Mouse (Mus musculus) olfactory bulb, adult 2 months (tissue): Measurements from ENCODE around the gene Pnma1. TPM values are rescaled to one million over a fixed set of nuclear protein-coding genes. Genes with fewer than 3 reads are reported as not detected.

Source experiments
- H3K27ac ChIP-seq: fragments of 200-500 bp; 2 replicates; pipeline ENCODE4 v1.5.1; 2012; ENCODE audit warnings: low read depth, low read length; ENCODE audit not compliant: insufficient read depth
- H3K4me1 ChIP-seq: fragments of 200-500 bp; 2 replicates; pipeline ENCODE4 v1.6.1; 2012; ENCODE audit warnings: low read length; ENCODE audit not compliant: control insufficient read depth, insufficient read depth
- H3K4me3 ChIP-seq: fragments of 200-500 bp; 2 replicates; pipeline ENCODE4 v1.5.1; 2012; ENCODE audit warnings: mild to moderate bottlenecking, low read depth, low read length, moderate library complexity; ENCODE audit not compliant: insufficient read depth
- CTCF ChIP-seq: fragments of 200-500 bp; IDR thresholded peaks from 2 replicates; pipeline ENCODE4 v1.5.1; 2012; ENCODE audit warnings: low read depth, mild to moderate bottlenecking, low read length, moderate library complexity; ENCODE audit not compliant: insufficient read depth
- POLR2A ChIP-seq: fragments of 200-500 bp; IDR thresholded peaks from 2 replicates; pipeline ENCODE4 v1.6.1; 2012; ENCODE audit warnings: mild to moderate bottlenecking, low read depth, low read length, moderate library complexity; ENCODE audit not compliant: insufficient read depth
- WGBS: fragments of 180-500 bp; shearing (Covaris S2); methylation state at CpG from one replicate; pipeline ENCODE4 v1.1.7; 2018; 5-methylcytosine and 5-hydroxymethylcytosine counted together
- polyA plus RNA-seq: library from polyadenylated mRNA; stranded (reverse); fragments of >200 nt; gene quantifications from 2 replicates; pipeline ENCODE4 v1.2.4, GENCODE M21; 2012; ENCODE audit warnings: low replicate concordance; ENCODE audit not compliant: missing spikeins, insufficient read depth, insufficient read length

Pnma1 gene
- polyA plus RNA-seq, 1 experiment = not detected

DNA sequence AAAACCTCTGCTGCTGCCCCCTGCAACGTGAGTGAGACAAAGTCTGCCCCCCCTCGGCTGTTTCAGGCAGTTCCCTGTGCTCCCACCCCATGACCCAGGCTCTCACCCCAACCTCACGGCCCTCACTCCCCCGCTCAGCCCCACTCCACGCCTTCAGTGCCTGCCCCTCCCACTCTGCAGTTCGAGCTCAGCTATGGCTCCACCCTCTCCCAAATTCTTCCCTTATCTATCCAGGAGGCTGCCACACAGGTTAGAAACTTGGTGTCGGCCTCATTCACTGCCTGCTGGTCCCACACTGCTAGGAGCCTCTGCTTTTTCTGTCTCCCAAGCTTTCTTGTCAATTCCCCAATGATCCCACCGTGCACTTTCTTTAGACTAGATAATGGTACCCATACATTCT lies 12.8 kb upstream of the Pnma1 start:
- H3K4me1 ChIP-seq = peaks cover 15% of the 10 kb centered on the region
- 60% methylated on average over 8 of the region's 8 CpGs for WGBS
- no peak overlapping the region for H3K27ac ChIP-seq
- no peak for TF ChIP-seq CTCF
- H3K4me3 ChIP-seq = no peak overlapping the region

DNA sequence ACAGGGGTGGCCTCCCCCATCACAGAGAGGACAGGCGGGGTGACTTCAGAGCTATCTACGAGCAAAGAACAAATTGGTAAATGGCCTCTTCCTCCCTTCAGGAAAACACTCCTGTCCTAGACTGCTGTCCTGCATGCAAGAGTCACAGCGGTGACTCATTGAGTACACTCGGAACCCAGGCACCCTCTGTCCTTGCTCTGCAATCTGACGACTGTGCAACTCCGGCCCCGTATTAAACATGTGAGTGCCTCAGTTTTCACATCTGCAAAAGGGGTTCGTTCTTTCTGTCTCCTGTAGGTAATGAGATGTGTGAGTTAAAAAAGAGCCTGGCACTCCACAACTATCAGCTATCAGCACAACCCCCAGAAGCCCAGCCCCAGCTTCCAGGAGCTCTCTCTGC lies 12.2 kb upstream of the Pnma1 start:
- H3K4me3 ChIP-seq = no peak overlapping the region
- WGBS = 84% methylated on average over 8 of the region's 8 CpGs
- H3K4me1 ChIP-seq = peaks cover 11% of the 10 kb centered on the region
- no peak for TF ChIP-seq CTCF
- no peak for TF ChIP-seq POLR2A
- no peak overlapping the region for H3K27ac ChIP-seq

DNA sequence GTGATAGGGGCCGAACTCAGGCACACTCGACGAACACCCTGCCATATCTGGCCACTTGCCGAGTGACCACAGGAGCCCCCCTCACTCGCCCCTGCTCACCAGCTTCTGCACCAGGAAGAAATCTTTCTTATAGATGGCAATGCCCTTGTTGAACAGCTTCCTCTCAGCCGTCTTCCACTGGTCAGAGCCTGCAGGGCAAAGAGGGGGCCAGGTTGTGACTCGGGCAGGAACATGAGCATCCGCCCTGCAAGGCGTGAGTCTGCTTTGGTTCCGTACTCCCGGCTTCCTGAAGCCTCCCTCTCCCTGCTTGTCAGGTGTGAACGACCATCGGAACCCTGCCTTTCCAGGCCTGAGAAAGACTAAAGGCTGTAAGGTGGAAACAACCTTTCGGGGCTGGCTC lies 9.9 kb upstream of the Pnma1 start:
- whole genome bisulfite sequencing = 93% methylated on average over 14 of the region's 14 CpGs
- Histone ChIP-seq H3K4me3 (no peak overlapping the region), H3K27ac (no peak overlapping the region), H3K4me1 (peaks cover 10% of the 10 kb centered on the region)
- TF ChIP-seq CTCF (no peak), POLR2A (no peak)

DNA sequence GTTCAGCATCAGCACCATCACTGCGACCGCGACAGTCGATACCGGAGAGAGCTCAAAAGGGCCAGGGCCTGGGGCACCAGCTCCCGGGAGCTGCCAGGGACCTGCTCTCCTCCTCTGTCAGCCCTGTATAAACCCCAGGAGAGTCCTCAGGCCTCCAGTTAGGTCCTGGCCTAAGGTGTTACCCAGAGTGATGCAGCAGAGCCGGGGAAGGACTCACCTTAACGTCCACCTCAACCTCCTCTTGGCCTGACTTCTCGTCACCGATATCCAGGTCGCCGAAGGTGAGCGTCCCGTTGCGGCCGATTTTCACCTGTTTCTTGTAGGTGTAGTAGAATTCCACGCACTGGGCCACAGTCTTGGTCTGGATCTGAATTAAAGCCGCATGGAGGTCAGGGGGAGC lies 7.9 kb upstream of the Pnma1 start:
- 92% methylated on average over 18 of the region's 18 CpGs for WGBS

DNA sequence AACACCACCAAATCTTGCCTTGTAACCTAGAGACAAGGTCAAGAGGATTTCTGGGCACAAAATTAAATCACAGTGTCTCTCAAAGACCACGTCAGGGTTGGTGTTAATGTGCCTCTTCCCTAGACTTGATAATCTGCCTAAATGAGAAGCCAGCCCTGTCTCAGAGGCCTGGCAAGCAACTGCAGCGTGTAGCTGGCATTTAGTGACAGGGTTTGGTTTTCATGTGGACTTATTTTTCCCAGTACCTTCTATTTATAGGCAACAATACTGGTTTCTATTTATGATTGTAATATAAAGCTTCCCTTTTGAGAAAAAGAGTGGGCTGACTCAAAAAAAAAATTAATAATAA lies 7.2 kb upstream of the Pnma1 start:
- Histone ChIP-seq H3K4me1 (peaks cover 14% of the 10 kb centered on the region), H3K4me3 (no peak overlapping the region), H3K27ac (no peak overlapping the region)
- 43% methylated on average over 2 of the region's 2 CpGs for WGBS
- no peak for TF ChIP-seq CTCF
- TF ChIP-seq POLR2A = no peak

More for the DNA sequence above, 7.9 kb upstream of the Pnma1 start:
- Histone ChIP-seq H3K27ac (no peak overlapping the region), H3K4me3 (no peak overlapping the region), H3K4me1 (peaks cover 12% of the 10 kb centered on the region)
- TF ChIP-seq POLR2A (no peak), CTCF (no peak)

DNA sequence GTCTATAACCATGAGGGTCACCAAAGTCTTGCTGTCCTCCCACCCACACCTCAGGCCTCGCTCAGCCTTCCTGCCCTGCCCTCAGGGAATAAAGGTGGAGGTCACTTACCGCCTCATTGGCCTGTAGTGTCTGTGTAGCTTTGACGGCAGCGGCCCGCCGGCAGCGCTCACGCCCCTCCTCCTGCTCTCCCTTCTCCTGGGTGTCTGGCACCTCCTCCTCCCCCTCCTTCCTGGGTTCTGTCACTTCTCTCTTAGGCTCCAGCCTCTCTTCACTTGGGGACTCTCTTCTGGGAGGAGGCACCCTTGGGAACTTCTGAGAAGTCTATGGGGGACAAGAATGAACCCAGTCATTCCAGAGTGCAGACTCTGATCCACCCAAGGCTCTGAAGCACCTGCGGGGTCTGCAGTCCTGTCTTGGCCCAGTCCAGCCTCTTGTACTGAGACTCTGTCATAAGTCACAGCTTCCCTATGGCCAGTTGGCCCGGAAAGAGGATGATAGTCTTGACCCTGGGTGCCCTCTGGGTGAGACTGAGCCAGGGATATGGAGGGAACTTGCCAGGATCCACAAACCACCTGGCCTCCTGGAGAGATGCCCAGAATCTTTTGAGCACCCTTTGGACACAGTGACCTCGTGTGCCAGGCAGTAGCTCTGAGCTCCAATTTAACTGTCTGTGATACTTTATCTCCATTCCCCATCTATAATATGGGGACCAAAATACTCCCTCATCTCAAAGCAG lies 6.7 kb upstream of the Pnma1 start:
- Histone ChIP-seq H3K4me1 (peaks cover 16% of the 10 kb centered on the region), H3K27ac (no peak overlapping the region), H3K4me3 (no peak overlapping the region)
- TF ChIP-seq POLR2A = no peak
- TF ChIP-seq CTCF = no peak
- whole genome bisulfite sequencing = 60% methylated on average over 11 of the region's 11 CpGs

DNA sequence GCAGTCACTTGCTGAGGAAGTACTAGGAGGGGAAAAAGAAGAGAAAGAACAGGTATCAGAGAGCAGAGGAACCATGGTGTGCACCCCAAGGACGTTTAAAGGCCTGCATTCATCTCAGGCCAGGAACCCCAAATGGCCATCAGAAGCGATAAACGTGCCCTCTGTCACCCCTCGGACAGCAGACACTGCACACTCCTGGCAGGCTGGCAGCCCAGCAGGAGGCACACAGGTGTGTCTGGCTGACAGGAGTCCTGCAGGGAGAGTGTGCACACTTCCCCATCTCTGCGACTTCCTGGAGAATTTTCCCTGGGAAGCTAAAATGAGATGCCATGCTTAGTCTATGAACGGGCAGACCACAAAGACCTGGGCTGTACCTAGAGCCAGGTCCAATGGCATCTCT lies 5.1 kb upstream of the Pnma1 start:
- TF ChIP-seq CTCF (no peak), POLR2A (no peak)
- Histone ChIP-seq H3K4me3 (no peak overlapping the region), H3K4me1 (peaks cover 20% of the 10 kb centered on the region), H3K27ac (no peak overlapping the region)
- WGBS = 84% methylated on average over 6 of the region's 6 CpGs

DNA sequence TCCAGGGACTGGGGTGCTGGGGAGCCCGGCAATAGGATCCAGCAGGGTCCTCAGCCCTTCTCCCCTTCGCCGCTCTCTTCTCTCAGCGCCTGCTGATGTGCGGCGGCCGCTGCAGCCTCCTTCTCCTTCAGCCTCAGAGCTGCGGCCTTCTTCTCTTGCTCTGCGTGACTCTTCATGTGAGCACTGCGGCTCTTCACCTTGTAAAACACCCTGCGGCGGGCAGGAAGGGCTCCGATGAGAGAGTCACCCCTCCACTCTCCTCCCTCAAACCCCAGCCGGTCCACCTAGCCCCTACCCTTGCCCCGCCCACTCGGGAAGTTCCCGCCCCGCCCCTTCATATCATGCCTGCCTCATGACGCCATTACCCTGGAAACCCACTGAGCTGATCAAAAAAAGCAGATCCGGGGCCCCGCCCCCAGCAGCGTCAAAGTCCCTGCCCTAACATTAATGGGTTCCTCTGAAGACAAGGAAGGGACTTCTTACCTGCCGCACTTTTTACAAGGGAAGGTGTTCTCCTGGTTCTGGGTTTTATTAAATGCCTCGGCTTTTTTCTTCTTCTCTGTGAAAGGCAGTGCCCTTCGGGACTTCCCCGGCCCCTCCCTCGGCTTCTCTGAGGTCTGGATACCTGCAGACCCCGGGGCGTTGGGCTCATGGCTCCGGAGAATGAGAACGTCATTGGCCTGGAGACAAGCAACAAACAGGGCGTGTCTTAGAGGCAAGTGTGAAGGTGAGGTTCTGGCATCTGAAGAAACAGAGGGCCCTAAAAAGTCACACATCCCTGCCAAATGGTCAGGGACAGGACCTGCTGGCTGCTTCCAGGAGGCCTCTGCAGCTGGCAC lies 4.3 kb upstream of the Pnma1 start:
- 75% methylated on average over 32 of the region's 32 CpGs for WGBS
- no peak overlapping the region for H3K4me3 ChIP-seq
- no peak for TF ChIP-seq CTCF
- no peak for TF ChIP-seq POLR2A
- H3K27ac ChIP-seq = no peak overlapping the region
- H3K4me1 ChIP-seq = peaks cover 21% of the 10 kb centered on the region

DNA sequence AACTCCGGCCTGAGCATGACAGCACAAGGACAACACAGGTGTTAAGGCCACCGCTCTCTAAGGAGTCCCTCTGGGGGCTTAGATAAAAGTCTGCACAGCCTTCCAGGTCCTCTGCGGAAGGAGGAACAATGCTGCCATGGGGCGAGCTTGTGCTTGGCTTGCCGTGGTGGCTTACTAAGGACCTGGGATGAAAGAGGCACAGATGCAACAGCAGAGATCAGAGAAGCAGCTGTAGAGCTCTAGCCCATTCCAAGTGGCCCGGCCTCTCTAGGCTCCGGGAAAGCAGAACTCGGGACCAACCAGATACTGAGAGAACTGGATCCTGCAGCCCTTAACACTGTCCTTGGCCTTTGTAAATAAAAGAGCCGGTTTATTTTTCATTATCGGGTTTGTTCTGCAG lies 3.6 kb upstream of the Pnma1 start:
- TF ChIP-seq CTCF (no peak), POLR2A (no peak)
- Histone ChIP-seq H3K27ac (no peak overlapping the region), H3K4me1 (peaks cover 28% of the 10 kb centered on the region), H3K4me3 (no peak overlapping the region)
- WGBS = 86% methylated on average over 10 of the region's 10 CpGs

DNA sequence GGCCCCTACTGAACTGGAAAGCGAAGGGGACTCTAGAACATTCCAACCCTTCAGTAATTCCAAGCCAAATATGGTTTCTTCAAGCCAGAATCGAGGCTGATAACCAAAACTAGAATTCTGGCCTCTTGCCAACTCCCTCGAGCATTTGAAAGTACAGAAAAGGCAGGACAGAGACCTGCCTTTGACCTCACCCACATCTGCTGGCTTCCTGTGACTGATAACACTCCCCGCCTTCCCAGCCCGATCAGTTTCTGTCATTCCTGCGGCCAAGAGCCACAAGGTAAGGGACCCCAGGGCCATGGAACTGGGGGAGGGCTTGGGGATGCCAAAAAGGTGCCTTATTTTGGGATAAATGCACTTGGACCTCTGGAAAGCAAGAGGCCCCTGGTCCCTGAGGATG lies 2.7 kb upstream of the Pnma1 start:
- no peak overlapping the region for H3K27ac ChIP-seq
- H3K4me1 ChIP-seq = peaks cover 33% of the 10 kb centered on the region
- 66% methylated on average over 6 of the region's 6 CpGs for WGBS
- H3K4me3 ChIP-seq = no peak overlapping the region
- TF ChIP-seq POLR2A (no peak), CTCF (no peak)
